Mouse (Mus musculus) kidney, adult 2 months (tissue): ENCODE measurements around the gene Zfp800.

Experiments used
- CTCF ChIP-seq: fragments of 200-500 bp; conservative IDR thresholded peaks from 2 replicates; pipeline ENCODE4 v1.5.1; 2011; ENCODE audit warnings: low read depth, mild to moderate bottlenecking, control low read depth, low read length, moderate library complexity, mixed read lengths; ENCODE audit not compliant: insufficient read depth, insufficient read length
- POLR2A ChIP-seq: fragments of 200-500 bp; IDR thresholded peaks from one replicate; pipeline ENCODE4 v1.6.1; 2011; ENCODE audit warnings: low read depth, low read length, control low read depth

DNA sequence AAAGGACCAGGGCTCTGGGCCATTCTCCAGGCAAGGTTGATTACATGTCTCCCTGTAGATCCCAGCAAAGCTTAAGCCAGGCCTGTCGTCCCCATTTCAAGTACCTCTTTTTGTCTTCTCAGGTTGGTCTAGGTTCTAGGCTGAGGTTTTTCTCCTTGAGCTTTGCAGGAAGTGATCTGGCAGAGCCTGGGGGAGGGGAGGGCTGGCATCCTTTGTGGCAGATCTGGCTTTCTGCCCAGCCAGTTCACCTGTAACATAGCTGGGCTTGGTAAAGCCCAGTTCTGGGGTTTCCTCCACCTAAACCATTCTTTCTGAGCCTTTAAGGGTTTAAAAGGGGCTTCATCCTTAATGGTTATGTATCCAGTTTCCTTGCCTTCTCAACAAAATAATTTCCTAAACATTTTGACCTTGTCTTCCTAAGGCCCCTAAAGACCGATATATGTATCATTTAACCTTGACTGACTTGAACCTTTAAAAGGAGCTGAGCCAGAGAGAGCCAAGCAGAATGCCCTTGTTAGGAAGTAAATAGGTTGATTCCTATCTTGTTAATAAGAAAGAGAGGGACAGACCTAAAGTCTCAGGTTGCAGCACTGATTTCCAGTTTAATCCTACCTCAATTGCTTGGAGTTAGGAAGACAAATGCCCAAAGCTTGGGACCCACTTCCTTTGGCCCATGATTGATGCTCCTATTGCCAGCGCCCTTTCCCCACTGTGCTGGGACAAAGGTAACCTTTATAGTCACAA is 29.5 kb upstream of the Zfp800 start, which contains the start of gene Fscn3:
- no peak for TF ChIP-seq CTCF
- no peak for TF ChIP-seq POLR2A
